Mouse (Mus musculus): ENCODE data around the gene Slc20a1. TPM values are rescaled to one million over a fixed set of nuclear protein-coding genes. Genes with fewer than 3 reads are reported as not detected.

Slc20a1 gene
- polyA plus RNA-seq (2015; fragmentation: Nextera tagmentation; extraction: Ambion mirVana), result 57.2 and 59.8 TPM in 2 replicates

GRCm38 (mm10) chr2:129198436-129199327 lies at the start of gene Slc20a1:
TSS of gene Slc20a1 (plus strand) at chr2:129198764.
- Histone ChIP-seq H3K4me2 (peak within 1 kb of the TSS; percentile 89), H3K27me3 (no peaks in the 10 kb centered on the region), H3K4me1 (peaks cover 38% of the 10 kb centered on the region), H3K36me3 (ENCODE audit: poor library complexity, severe bottlenecking) (peaks cover 31% of the 10 kb centered on the region), H3K9ac (peak within 1 kb of the TSS; percentile 94), H3K9me3 (replicated peaks) (no peaks in the 10 kb centered on the region), H3K4me3 (peak within 1 kb of the TSS; percentile 84), H3K27ac (peak within 1 kb of the TSS; percentile 89)
- peak; percentile 99 for ATAC-seq
- 0% methylated on average over 67 of the region's 96 CpGs for WGBS

DNA sequence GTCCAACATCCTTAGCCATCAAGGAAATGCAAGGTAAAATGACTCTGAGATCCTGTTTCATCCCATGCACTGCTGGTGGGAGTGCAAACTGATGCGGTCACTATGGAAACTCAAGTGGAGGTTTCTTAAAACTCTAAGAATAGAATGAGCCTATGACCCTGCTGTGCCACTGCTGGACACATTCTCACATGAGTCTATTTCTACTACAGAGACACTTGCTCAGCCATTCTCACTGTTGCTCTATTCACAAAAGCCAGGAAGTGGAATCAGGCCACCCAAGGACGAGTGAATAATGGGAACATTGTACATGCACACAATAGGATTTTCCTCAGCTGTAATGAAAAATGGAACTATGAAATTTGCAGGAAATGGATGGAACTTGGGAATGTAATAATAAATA lies 49.7 kb upstream of the Slc20a1 start:
- H3K9me3 ChIP-seq (replicated peaks), result no peaks in the 10 kb centered on the region
- H3K36me3 ChIP-seq (ENCODE audit: poor library complexity, severe bottlenecking), result no peaks in the 10 kb centered on the region
- H3K4me1 ChIP-seq, result no peaks in the 10 kb centered on the region
- ATAC-seq, result no peak
- no peak overlapping the region for H3K9ac ChIP-seq
- H3K4me2 ChIP-seq, result no peak overlapping the region
- H3K27ac ChIP-seq, result no peak overlapping the region
- H3K4me3 ChIP-seq, result no peak overlapping the region
- 26% methylated on average over 2 of the region's 2 CpGs for WGBS
- no peaks in the 10 kb centered on the region for H3K27me3 ChIP-seq

- 0 out of 2 replicates have a peak overlapping the region, but pooled peaks have one; percentile 21 for H3K27ac ChIP-seq
- no peak overlapping the region for H3K9ac ChIP-seq
- no peak for ATAC-seq
- H3K4me1 ChIP-seq, result no peaks in the 10 kb centered on the region
- no peaks in the 10 kb centered on the region for H3K36me3 ChIP-seq (ENCODE audit: poor library complexity, severe bottlenecking)
- WGBS, result 82% methylated on average over 5 of the region's 5 CpGs
- no peaks in the 10 kb centered on the region for H3K27me3 ChIP-seq
- no peaks in the 10 kb centered on the region for H3K9me3 ChIP-seq (replicated peaks)
- H3K4me3 ChIP-seq, result no peak overlapping the region
- no peak overlapping the region for H3K4me2 ChIP-seq
These were observed 48.2 kb upstream of the Slc20a1 start for GRCm38 (mm10) chr2:129150386-129150785.

GRCm38 (mm10) chr2:129151111-129151510 lies 47.5 kb upstream of the Slc20a1 start:
- Histone ChIP-seq H3K9me3 (replicated peaks) (no peaks in the 10 kb centered on the region), H3K9ac (no peak overlapping the region), H3K27me3 (no peaks in the 10 kb centered on the region), H3K4me2 (no peak overlapping the region), H3K4me3 (no peak overlapping the region), H3K36me3 (ENCODE audit: poor library complexity, severe bottlenecking) (no peaks in the 10 kb centered on the region), H3K27ac (no peak overlapping the region), H3K4me1 (no peaks in the 10 kb centered on the region)
- WGBS, result 83% methylated on average over 9 of the region's 9 CpGs
- no peak for ATAC-seq

GRCm38 (mm10) chr2:129152751-129153150 lies 45.8 kb upstream of the Slc20a1 start:
- Histone ChIP-seq H3K36me3 (ENCODE audit: poor library complexity, severe bottlenecking) (no peaks in the 10 kb centered on the region), H3K4me3 (no peak overlapping the region), H3K27ac (no peak overlapping the region), H3K4me2 (no peak overlapping the region), H3K4me1 (no peaks in the 10 kb centered on the region), H3K9me3 (replicated peaks) (no peaks in the 10 kb centered on the region), H3K27me3 (no peaks in the 10 kb centered on the region), H3K9ac (no peak overlapping the region)
- no peak for ATAC-seq
- WGBS, result 81% methylated on average over 1 of the region's 1 CpGs

GRCm38 (mm10) chr2:129164815-129165214 lies 33.7 kb upstream of the Slc20a1 start:
- no peak for ATAC-seq
- no peaks in the 10 kb centered on the region for H3K9me3 ChIP-seq (replicated peaks)
- H3K27me3 ChIP-seq, result no peaks in the 10 kb centered on the region
- no peak overlapping the region for H3K27ac ChIP-seq
- no peak overlapping the region for H3K4me3 ChIP-seq
- no peak overlapping the region for H3K4me2 ChIP-seq
- H3K4me1 ChIP-seq, result peaks cover 6% of the 10 kb centered on the region; the same call in 1 of the 2 replicates
- H3K9ac ChIP-seq, result no peak overlapping the region
- no peaks in the 10 kb centered on the region for H3K36me3 ChIP-seq (ENCODE audit: poor library complexity, severe bottlenecking)
- 78% methylated on average over 5 of the region's 5 CpGs for WGBS

DNA sequence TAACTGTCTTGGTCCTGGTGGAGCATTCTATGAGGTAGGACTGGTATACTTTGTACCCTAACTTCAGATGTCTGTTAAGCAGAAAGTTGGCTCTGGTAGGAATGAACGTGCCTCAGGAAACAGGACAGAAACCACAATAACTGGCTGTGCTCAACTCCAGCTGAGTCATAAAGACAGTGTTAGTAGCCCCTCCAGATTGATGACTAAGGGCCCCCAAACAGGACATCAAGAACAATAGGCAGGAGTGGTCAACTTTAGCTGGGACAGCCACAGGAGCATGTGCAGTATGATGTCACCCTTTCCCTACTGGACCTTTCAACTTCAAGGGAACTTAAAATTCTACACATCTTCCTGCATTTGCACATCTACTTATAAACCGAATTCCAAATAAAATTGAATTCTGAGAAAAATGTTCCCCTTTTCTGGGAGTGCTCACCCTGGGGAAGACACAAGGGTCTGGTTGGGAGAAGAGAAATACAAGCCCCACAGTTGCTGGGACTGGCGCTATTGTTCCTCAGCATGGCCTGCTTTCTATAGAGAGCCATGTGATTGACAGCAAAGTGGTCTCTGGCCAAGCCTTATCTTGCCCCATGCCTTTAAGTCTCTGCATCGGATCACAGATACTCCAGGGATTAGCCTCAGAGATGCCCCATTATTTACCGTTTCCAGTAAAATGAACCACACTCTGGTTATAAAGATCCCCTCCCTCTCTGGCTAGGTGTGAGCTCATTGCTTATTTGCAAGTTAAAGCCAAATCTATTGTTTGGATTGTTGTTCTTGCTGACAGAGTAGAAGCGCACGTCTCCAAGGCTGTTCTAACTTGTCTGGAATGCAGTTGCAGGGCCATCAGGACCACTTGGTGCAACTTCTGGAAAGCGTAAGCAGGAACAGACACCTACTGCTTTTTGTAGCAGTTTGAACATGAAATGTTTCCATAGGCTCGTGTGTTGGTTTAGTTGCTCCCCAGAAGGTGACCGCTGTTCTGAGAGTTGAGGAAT lies 31.8 kb upstream of the Slc20a1 start:
- no peaks in the 10 kb centered on the region for H3K27me3 ChIP-seq
- H3K9me3 ChIP-seq (replicated peaks), result no peaks in the 10 kb centered on the region
- no peaks in the 10 kb centered on the region for H3K36me3 ChIP-seq (ENCODE audit: poor library complexity, severe bottlenecking)
- no peak overlapping the region for H3K27ac ChIP-seq
- H3K4me1 ChIP-seq, result peaks cover 6% of the 10 kb centered on the region; the same call in 1 of the 2 replicates
- H3K4me3 ChIP-seq, result no peak overlapping the region
- 62% methylated on average over 10 of the region's 10 CpGs for WGBS
- no peak for ATAC-seq
- no peak overlapping the region for H3K9ac ChIP-seq
- no peak overlapping the region for H3K4me2 ChIP-seq

DNA sequence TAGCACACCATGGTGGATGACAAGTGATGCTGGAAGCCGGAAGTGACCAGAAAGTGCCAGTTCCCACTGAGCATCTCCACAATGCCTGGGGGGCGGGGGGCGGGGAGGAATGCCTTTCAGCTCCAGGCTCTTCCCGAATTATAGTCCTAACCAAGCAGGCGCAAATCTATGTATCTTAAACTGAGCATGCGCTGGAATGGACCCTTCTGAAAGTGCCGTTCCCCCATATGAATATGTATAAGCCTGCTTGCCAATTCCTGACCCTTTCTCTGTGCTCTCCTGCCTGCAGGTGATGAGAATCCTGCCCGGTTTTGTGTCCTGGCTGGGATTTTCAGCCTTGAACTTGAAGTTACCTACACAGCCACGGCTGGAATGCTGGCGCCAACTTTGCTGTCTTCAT lies 25.2 kb upstream of the Slc20a1 start:
- Histone ChIP-seq H3K36me3 (ENCODE audit: poor library complexity, severe bottlenecking) (no peaks in the 10 kb centered on the region), H3K4me2 (no peak overlapping the region), H3K4me1 (no peaks in the 10 kb centered on the region), H3K27ac (no peak overlapping the region), H3K9ac (no peak overlapping the region), H3K27me3 (no peaks in the 10 kb centered on the region), H3K4me3 (no peak overlapping the region), H3K9me3 (replicated peaks) (no peaks in the 10 kb centered on the region)
- no peak for ATAC-seq
- 55% methylated on average over 10 of the region's 10 CpGs for WGBS

DNA sequence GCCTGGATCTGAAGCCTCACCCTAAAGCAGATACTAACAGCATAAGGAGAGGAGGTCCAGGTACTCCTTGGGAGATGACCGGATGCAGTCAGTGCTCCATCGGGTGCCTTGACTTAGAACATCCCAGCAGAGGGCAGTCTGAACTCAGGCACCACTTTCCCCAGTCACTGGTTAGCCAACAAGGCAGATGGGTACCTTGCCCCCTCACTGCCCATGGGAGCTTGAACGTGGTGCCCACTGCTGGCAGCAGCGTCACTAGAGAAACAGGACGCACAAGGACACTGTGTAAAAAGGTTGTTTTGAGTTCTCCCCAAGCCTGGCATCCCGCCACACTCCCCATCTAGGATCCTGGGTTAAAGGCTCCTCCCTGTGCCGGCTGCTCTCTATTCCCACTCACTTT lies 24.1 kb upstream of the Slc20a1 start:
- no peaks in the 10 kb centered on the region for H3K9me3 ChIP-seq (replicated peaks)
- ATAC-seq, result no peak

DNA sequence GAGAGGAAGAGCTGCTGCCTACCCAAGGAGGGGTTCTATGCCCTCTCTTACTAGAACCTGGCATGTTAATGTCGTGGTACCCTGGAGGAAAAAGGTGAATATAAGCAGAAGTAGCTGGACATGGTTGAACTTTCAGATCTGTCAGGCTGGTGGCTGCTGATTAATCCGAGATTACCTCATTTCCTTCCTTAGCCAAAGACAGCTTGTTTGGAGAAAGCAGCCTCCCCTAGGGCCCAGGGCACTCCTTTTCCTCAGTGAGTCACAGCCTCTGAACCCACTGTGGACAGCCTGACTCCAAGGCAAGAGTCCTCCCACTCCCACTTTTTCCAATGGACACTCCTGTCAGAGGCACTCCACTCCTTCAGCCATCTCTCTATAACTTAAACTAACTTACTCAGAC lies 22.9 kb upstream of the Slc20a1 start:
- Histone ChIP-seq H3K27ac (no peak overlapping the region), H3K4me1 (no peaks in the 10 kb centered on the region), H3K9me3 (replicated peaks) (no peaks in the 10 kb centered on the region), H3K4me2 (no peak overlapping the region), H3K9ac (no peak overlapping the region), H3K4me3 (no peak overlapping the region), H3K36me3 (ENCODE audit: poor library complexity, severe bottlenecking) (no peaks in the 10 kb centered on the region), H3K27me3 (no peaks in the 10 kb centered on the region)
- 81% methylated on average over 2 of the region's 2 CpGs for WGBS
- ATAC-seq, result no peak

More for the DNA sequence above, 24.1 kb upstream of the Slc20a1 start:
- Histone ChIP-seq H3K4me2 (no peak overlapping the region), H3K4me3 (no peak overlapping the region), H3K36me3 (ENCODE audit: poor library complexity, severe bottlenecking) (no peaks in the 10 kb centered on the region), H3K27ac (no peak overlapping the region), H3K27me3 (no peaks in the 10 kb centered on the region), H3K9ac (no peak overlapping the region), H3K4me1 (no peaks in the 10 kb centered on the region)
- 44% methylated on average over 7 of the region's 7 CpGs for WGBS

GRCm38 (mm10) chr2:129176676-129177420 lies 21.7 kb upstream of the Slc20a1 start:
- Histone ChIP-seq H3K4me3 (no peak overlapping the region), H3K9me3 (replicated peaks) (no peaks in the 10 kb centered on the region), H3K36me3 (ENCODE audit: poor library complexity, severe bottlenecking) (no peaks in the 10 kb centered on the region), H3K9ac (no peak overlapping the region), H3K4me2 (no peak overlapping the region), H3K4me1 (no peaks in the 10 kb centered on the region), H3K27ac (no peak overlapping the region), H3K27me3 (no peaks in the 10 kb centered on the region)
- no peak for ATAC-seq
- WGBS, result 69% methylated on average over 12 of the region's 12 CpGs
